Mouse (Mus musculus): ENCODE data around the gene Cep295nl.

Cep295nl gene

DNA sequence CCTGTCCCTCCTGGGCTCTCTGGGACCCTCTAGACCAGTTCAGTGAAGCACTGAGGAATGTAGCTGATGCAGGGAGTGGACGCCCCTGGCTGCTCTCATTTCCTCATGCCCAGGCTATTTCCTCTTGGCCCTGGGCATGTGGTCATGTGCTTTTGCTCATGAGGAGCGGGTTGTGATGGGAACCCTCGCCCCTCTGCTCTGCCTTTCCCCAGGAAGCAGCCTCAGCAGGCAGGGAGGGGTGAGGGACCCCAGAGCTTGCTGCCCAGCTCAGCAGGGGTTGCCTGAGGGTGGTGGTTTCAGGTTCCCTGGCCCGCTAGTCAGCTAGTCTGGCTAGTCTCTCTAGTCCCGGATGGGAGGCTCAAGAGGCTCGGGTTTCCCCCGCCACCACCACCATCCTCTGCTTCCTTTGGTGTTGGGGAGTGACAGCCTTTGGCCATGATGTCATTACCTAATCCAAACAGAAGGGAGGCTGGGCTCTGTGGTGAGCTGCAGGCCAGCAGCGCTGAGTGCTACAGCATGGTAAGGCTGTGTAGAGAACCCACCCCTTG, 20.7 kb upstream of the Cep295nl start:
- no peak for TF ChIP-seq GATA4 (IDR thresholded peaks at IDR 0.05; ENCODE audit: insufficient replicate concordance, low read length)

DNA sequence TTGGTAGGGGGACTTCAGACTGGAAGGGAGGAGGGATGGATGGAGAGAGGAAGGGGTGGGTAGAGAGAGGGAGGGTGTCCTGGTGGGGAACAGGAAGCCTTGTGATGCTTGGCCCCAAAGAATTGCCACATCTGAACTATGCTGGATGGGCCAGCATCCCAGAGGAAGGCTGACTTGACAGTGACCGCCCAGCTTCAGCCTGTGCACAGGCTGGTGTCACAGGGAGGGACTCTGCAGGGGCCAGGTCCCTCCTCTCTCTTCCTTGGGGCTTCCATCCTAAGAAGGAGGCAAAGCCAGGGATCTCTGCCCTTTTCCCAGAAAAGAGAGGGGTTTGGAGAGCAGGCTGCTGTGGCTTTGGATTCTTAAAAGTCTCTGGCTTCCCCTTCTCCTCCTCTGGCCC, 20.2 kb upstream of the Cep295nl start:
- no peak for TF ChIP-seq GATA4 (IDR thresholded peaks at IDR 0.05; ENCODE audit: insufficient replicate concordance, low read length)

DNA sequence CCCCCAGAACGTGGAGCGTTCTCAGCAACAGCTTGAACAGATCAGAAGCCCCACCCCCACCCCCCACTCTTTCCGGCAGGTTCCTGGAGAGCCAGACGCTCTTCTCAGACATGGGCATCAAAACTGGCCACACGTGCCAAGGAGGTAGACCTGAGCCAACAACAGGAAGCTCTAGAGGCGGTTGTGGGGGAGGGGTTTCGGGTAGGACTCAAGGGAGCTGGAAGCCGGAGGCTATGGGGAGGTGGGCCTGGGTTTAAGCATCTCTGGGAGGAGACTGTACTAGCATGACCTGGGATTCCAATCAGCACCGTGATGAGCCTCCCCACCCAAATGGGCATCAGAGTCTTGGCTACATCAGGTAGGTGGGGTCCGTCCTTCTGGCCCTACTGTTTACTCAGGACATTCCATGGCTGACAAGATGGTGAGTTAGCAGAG, 18.6 kb upstream of the Cep295nl start:
- no peak for TF ChIP-seq GATA4 (IDR thresholded peaks at IDR 0.05; ENCODE audit: insufficient replicate concordance, low read length)

GRCm38 (mm10) chr11:118360491-118360890, 18.2 kb upstream of the Cep295nl start:
- no peak for TF ChIP-seq GATA4 (IDR thresholded peaks at IDR 0.05; ENCODE audit: insufficient replicate concordance, low read length)

- TF ChIP-seq GATA4 (IDR thresholded peaks at IDR 0.05; ENCODE audit: insufficient replicate concordance, low read length) = no peak
These were observed 13.3 kb upstream of the Cep295nl start, which contains the start of gene Timp2 for GRCm38 (mm10) chr11:118355640-118356039. Timp2 (minus strand) TSS chr11:118355740.

GRCm38 (mm10) chr11:118355205-118355604, 12.9 kb upstream of the Cep295nl start:
- no peak for TF ChIP-seq GATA4 (IDR thresholded peaks at IDR 0.05; ENCODE audit: insufficient replicate concordance, low read length)

GRCm38 (mm10) chr11:118354636-118355191, 12.4 kb upstream of the Cep295nl start:
- no peak for TF ChIP-seq GATA4 (IDR thresholded peaks at IDR 0.05; ENCODE audit: insufficient replicate concordance, low read length)

GRCm38 (mm10) chr11:118349494-118349893, 7.2 kb upstream of the Cep295nl start:
- TF ChIP-seq GATA4 (IDR thresholded peaks at IDR 0.05; ENCODE audit: insufficient replicate concordance, low read length) = no peak

GRCm38 (mm10) chr11:118348877-118349276, 6.6 kb upstream of the Cep295nl start:
- TF ChIP-seq GATA4 (IDR thresholded peaks at IDR 0.05; ENCODE audit: insufficient replicate concordance, low read length) = no peak

DNA sequence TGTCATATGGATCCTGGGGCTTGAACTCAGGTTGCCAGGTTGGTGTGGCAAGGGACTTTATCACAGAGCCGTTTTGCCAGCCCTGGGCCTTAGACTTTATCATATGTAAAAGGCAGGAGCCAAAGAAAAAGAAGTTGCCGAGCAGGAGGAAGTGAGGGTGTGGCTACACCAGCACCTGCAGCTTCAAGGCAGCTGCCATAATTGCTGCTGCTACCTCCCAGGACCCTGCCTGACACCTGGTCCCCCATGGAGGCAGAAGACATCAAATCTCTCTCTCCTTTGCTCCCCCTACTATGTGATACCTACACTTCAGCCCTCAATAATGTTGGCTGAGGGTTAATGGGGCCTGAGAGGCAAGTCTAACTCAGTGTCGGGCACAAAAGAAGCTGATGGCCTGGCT, 6.1 kb upstream of the Cep295nl start:
- TF ChIP-seq GATA4 (IDR thresholded peaks at IDR 0.05; ENCODE audit: insufficient replicate concordance, low read length) = no peak

GRCm38 (mm10) chr11:118347911-118348310, 5.6 kb upstream of the Cep295nl start:
- TF ChIP-seq GATA4 (IDR thresholded peaks at IDR 0.05; ENCODE audit: insufficient replicate concordance, low read length) = no peak

- TF ChIP-seq GATA4 (IDR thresholded peaks at IDR 0.05; ENCODE audit: insufficient replicate concordance, low read length) = peak; percentile 96
These were observed 5.1 kb upstream of the Cep295nl start for GRCm38 (mm10) chr11:118347391-118347790.

DNA sequence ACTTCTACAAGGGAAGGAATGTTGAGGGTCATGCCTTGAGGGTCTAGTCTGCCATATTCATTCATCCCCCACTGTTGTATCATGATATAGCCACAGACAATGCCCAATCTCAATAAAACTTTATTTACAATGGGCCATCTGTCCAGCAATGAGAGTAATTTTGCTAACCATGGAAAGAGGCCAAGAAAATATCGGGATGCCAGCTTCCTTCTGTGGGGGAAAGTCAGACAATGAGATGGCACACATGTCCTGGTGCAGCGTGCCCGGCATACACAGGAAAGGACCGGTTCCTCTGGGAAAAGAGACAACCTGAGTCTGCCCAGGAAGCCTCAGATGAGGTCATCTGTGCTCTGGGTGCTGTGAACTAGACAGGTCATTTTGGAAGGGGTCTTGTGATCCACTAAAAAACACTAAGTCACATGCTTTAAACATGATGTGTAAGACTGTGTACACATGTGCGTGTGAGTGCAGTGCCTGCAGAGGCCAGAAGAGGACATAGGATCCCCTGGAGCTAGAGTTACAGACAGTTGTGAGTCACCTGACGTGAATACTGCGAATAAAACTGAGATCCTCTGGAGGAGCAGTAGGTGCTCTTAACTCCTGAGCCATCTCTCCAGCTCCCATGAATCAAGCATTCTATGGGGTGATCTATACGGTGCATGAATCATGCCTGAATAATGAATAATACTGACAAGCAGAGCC, 4.2 kb upstream of the Cep295nl start:
- no peak for TF ChIP-seq GATA4 (IDR thresholded peaks at IDR 0.05; ENCODE audit: insufficient replicate concordance, low read length)

GRCm38 (mm10) chr11:118345693-118346092, 3.4 kb upstream of the Cep295nl start:
- no peak for TF ChIP-seq GATA4 (IDR thresholded peaks at IDR 0.05; ENCODE audit: insufficient replicate concordance, low read length)

DNA sequence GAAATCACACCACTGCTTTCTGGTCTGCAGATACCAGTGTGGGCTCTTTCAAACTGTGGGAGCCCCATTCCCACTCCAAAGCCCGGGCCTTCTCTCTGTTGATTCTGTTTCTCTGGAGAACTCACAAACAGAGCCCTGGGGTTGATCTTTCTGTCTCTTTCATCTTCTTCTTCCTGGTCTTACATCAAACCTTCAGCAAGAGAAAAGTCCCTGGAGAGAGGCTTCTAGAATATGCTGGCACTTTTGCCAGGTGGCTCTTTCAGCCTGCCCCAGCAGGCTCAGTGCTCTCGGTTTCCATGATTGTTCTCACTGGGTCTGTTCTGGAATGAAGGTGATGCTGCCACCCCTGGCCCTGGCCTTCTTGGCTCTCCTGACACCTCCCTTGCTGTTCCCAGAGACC, 1.3 kb upstream of the Cep295nl start:
- no peak for TF ChIP-seq GATA4 (IDR thresholded peaks at IDR 0.05; ENCODE audit: insufficient replicate concordance, low read length)

DNA sequence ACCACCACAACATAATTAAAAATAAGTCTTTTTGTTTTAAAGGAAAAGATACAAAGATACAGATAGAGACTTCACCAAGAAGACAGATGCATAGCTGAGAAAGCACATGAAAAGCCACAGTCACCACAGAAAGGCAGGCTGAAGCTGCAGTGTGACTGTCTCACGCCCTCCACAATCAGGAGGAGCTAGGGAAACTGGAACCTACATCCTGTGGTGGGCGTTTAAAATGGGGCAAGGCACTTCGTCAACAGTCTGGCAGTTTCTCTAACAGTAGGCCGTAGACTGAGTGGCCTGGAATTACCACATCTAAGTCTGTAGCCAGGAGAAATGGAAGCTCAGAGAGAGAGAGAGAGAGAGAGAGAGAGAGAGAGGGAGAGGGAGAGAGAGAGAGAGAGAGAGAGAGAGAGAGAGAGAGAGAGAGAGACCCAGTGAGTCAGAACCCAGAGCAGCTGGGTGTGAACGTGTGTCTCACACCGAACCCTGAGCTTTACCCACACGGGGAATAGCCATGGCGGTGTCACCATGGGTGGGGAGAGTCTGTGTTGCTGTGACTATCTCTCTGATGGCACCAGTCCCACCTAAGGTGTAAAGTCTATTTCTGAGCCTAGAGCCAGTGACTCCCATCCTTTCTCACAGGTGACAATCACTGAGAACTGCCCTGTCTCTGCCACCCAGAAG, 4.7 kb downstream of the Cep295nl start:
- no peak for TF ChIP-seq GATA4 (IDR thresholded peaks at IDR 0.05; ENCODE audit: insufficient replicate concordance, low read length)
